Mouse (Mus musculus) T-cell, adult 2 months (primary cell): ENCODE measurements around the gene Avpi1.
A peak's percentile ranks its signal among the peaks of the same experiment; 100 is the strongest.

Experiments used
- DNase-seq: peaks from one replicate; pipeline ENCODE4 v3.0.0; 2022; ENCODE audit warnings: low spot score

Gene Avpi1

DNA sequence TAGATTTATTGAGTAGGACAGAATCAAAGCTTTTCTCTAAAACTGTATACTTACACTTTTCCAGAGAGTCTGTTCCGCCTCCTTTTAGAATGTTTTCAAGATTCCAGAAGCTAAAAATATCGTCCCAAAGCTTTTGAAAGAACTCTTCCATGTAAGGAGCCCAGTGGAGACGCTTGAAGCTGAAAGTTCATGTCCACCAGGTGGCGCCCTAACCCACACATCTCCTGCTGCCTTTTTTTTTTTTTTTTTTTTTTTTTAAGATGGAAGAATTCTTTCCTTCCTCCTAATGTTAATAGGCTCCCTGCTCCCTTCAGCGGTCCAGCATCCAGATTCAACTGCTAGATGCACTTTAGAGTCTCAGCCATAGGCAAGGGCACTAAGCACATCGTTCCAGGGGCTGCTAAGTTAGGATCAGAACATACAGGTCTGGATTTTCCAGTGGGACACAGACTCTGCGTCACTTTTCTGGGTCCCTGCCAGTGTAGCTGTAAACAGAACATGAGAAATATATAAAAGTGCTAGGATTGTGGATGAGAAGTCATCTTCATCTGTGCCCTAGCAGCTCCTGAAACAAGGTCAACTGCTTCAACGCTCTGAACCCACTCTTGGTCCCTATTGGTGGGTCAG lies 15.8 kb upstream of the Avpi1 start:
- peak; percentile 73 for DNase-seq

DNA sequence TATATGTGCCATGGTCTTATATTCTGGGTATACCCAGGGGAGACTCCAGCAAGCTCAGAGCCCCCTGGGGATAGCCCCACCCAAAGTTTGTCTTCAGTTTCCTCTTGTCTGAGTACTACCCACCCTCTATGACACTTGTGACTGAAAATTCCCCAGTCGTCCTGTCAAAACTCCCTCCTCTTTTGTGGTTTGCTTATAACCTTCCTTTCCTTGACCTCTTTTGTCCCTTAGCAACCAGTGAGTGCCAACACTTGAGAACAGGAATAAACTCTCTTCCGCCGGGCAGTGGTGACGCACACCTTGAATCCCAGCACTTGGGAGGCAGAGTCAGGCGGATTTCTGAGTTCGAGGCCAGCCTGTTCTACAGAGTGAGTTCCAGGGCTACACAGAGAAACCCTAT lies 15.2 kb upstream of the Avpi1 start:
- DNase-seq, result no peak

DNA sequence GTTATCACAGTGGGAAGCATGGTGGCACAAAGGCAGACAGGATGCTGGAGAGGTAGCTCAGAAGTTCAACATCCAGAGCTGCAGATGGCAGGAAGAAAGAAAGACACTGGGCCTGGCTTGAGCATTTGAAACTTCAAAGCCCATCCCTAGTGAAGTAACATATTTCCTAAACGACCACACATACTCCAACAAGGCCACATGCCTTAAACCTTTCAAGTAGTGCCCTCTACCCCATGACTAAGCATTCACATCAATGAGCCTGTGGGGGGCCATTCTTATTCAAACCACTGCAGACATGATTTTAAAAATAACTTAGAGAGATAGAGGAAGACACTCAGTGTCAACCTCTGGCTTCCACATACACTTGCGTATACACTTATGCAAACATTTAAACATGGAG lies 13.9 kb upstream of the Avpi1 start:
- no peak for DNase-seq

DNA sequence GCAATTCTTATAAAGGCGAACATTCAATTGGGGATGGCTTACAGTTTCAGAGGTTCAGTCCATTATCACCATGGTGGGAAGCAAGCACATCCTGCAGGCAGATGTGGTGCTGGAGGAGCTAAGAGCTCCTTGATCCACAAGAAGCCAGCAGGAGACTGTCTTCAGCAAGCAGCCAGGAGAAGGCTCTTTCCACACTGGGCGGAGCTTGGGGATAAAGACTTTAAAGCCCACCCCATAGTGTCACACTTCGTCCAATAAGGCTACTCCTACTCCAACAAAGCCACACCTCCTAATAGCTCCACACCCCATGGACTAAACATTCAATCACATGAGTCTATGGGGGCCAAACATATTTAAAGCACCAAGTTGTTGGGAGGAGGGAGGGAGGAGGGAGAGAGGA lies 13.1 kb upstream of the Avpi1 start:
- no peak for DNase-seq

DNA sequence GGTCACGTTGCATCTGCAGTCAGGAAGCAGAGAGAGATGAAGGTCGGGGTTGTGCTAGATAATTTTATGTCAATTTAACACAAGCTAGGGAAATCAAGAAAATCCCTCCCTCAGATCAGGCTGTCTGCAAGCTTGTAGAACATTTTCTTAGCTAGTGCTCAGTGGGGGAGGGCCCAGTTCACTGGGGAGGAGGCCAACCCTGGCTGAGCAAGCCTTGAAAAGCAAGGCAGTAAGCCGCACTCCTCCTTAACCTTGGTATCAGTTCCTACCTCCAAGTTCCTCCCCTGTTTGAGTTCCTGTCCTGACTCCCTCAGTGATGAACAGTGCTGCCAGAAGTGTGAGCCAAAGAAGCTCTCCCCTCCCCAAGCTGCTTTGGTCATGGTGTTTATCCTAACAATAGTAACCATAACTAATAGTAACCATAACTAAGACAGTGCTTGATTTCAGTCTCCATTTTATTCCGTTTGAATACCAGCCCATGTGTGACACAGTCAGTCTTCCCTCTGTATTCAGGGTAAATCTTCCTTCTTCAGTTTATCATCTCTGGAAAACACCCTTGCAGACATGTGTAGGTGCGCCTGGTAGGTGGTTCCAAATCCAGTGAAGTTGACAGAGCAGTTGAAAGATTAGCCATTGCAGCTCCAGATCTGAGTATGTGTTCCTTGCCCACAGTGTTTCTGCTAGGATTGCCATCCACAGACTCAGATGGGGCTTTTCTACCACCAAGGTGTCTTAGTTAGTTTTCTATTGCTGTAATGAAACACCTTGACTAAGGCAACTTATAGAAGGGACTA lies 11.1 kb upstream of the Avpi1 start:
- DNase-seq, result no peak

DNA sequence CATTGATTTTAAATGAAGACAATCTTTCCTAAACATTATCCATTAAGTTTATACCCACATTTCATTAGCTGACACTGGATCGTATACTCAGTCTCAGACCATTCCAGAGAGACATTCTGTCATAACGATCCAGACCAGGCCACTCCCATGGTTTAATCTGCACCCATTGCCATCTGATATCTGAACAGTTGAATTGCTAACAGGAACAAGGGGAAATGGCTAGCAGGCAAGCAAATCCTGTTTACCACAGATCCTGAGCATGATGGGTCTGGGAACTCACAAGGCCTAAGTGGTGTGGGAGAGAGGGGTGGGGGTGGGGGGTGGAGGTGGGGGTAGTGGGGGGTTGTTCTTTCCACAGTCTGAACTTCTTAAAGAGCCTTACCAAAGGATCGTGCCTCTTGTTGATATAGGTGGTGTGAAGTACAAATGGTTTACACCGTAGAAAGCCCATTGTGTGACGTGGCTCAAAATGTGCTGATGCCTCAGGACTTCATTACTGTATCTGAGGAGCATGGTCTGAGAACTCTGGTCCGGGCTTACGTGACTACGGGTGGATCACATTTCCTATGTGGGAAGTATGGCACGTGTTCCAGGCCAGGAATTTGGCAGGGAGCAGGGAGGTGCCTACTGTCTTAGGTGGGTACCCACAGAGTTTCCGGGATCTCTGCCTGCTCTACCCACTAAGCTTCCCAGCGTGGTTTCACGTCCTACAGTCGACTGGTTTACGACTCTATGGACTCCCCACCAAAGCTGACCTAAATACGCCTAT lies 9.8 kb upstream of the Avpi1 start:
- DNase-seq, result no peak

DNA sequence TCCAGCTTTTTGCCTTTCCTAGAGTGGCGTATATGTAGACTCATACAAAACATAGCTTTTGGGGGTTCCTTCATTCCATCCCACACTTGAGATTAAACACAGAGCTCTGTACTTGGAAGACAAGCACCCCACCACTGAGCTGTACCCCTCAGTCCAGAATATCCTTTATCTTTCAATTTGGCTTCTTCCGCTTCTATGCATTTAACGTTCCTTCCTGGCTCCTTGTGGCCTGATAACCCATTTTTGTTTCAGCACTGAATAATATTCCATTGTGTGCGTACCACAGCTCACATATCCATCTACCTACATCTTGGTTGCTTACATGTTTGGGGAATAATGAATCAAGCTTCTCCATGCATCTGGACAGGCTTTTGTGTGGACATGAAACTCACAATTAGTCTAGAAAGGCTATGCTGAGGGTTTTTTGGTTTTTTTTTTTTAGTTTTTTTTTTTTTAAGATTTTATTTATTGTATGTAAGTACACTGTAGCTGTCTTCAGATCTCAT lies 8.4 kb upstream of the Avpi1 start:
- no peak for DNase-seq

DNA sequence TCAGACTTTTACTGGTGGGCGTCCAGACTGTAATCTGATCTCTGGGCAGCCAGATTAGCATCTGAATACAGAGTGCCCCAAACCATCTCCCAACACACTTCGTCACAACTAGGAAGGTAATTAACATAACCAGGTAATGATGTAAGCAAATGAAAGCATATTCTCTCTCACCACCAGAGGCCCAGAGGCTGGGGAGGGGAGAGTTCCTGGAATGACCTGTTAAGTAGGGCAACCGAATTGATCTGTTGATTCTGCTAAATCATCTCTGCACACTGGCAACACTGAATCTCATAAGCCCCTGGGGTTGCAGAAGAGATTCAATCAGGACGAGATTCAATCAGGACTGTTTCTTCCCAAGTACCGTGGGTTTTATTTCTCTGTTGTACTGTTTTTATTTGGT lies 7.3 kb upstream of the Avpi1 start:
- no peak for DNase-seq

DNA sequence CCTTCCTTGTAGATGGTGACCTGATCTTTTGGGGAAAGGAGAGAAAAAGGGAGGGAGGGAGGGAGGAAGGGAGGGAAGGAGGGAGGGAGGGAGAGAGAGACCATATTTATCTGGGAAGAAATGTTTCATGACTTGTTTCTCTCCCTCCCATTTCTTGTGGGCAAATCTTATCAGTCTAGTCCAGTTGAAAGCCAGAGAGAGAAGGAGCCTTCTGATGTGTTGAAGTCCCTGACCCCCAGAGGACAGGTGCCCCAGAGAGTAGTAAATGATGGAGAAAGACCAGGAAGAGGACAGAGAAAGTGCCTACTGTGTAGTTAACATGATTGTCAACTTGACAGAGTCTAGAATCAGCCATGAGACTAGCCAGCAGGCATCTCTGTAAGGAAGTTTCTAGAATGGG lies 6.2 kb upstream of the Avpi1 start:
- no peak for DNase-seq

DNA sequence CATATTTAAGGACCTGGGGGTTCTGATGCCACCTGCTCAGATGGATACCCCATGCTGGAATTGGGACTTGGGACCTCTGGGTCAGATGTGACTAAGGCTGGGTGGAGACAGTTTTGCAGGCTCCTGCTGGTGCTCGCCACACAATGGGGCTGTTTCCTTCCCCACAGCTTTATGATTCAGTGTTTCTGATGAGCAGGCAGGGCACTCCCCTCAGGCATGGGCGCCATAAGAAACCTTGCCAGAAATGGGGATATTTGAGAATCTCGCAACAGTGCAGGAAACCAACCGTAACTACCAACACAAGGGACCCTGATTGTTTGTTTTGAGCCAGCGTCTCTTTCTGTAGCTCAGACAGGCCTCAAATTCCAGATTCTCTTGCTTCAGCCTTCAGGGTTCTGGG lies 2.2 kb upstream of the Avpi1 start:
- DNase-seq, result no peak

DNA sequence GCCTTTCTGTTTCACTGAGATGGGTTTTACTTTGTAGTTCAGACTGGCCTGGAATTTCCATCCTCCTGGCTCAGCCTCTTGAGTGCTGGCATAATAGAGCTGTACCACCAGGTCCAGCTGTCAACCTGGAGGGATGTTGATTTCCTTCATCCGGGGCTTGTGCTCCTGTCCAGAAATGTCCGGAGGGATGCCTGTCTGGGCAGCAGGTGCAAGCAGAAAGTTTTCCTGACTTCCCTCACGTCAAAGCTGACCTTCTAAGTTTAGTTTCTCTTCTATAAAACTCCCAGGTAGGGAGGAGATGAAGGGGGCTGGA lies 1.4 kb upstream of the Avpi1 start:
- DNase-seq, result no peak

DNA sequence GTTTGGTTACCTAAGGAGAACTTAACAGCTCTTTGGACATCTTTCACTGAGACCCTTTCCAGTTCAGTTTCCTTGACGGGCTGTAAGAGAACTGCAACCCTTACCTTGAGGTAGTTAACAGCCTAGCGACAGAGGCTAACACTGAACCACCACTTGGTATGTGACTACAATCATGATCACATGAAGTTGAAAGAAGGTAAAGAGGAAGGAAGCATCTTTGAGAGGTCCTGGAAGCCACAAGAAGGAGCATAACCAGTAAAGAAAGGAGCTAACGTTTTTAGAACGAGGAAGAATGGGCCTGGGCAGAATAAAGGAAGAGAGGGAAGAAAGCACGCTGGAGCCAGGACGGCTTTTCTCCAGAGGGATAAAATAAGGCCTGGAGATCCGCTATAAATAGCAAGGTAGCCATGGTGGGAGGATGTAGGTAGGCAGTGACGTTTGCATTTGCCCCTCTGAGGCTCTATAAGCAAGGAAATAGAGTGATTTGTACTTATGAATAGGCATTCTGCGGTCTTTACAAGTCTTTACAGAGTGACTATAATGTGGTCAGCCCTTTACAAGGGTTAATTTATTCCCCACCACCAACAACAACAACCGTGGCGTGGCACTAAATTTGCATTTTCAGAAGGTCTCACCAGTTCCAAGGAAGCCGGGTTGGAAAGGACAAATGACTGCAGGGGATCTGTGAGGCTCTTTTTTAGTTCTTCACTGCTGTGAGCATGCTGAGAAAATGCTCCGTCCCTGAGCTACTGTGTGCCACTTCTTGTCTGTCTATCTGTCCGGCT lies 842 bp upstream of the Avpi1 start:
- peak; percentile 43 for DNase-seq

DNA sequence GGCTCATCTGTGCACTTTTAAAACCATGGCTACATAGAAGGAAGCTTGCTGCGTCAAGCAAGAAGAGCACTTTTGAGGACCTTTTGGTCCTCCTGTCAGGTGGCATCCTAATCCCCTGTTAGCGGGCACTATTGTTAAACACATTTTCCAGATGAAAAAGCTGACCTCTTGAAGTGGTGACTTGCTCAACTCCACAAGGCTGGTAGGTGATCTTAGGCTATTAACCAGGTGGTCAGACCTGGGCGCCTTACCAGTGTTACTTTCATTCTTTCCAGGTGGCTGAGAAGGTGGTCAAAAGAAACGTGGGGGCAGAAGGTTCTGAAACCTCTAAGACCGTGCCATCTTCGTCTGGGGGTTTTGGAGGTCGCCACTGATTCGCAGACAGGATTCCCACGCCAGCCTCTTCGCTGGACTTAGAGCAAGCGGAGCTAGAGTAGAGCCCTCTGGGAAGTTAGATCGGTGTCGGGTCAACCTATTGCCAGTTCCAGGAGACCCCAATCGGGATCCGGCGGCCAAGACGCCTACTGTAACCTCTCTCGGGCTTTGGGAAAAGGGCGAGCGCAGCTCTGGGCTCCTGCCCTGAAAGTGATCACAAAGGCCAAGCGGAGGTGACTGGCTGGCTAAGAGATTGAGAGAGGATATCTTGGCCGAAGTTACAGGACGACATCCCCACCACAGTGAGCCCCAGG lies 663 bp downstream of the Avpi1 start:
- DNase-seq, result no peak

DNA sequence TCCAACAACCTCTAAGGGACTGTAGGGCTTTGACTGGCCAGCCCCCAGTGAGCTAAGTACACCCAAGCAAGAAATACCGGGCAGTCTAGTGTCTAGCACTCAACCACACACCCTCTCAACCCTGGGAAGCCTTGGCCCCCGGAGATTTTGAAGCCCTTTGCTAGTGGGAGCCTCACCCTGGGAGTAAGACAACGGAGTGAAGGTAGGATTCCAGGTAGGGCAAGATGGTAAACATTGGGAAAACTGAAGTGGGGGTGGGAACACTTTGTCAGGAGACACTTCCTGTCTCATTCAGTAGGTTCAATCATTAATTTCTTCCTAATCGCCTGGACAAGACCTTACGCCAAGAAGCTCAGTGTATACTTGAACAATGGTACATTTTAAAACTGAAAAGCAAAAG lies 1.8 kb downstream of the Avpi1 start:
- DNase-seq, result no peak

DNA sequence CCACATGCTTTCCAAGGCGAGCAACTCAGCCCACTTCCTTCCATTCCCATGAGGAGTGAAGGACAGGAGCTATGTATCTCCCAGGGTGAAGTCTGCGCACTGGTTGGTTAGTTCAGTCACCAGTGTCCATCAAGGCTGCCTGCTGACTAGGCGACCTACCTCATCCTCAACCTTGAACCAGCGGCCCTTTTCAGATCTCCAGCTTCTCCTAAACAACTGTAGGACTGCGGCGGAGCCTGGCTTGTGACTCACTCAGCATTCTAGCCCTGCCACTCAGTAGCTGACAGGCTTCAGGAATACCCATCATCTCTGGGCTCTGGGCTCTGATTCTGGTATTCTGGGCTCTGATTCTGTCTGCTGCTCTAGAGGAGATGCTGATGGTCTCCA lies 2.6 kb downstream of the Avpi1 start:
- DNase-seq, result no peak

DNA sequence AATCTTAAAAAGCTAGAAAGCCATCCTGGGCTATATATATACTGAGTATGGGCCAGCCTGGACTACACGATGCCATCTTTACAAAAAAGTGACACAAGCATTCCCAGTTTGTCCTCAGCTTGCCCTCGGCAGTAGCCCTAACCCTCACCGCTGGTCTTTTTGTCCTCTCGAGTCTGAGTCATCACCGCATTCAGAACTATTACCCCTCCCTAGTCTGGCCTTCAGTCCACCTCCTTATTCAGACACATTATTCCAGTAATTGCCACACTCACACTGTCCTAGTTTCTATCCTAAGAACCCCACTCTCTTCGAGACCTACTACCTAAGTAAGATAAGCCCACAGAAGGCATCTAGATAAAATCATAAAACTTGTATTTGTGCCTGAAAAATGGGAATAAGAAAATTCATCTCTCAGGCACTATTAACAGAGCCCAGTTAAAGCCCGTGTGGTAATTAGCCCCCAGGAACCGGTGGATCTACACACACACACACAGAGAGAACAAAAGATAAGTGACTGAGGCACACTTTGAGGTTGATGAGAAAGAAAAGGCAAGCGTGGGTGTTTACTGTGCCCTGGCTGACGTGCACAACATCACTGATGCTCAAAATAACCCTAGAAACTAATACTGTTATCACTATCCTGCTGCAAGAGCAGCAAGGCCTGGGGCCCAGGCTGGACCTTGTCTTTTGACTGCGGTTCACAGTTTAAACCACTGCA lies 3.2 kb downstream of the Avpi1 start:
- no peak for DNase-seq

DNA sequence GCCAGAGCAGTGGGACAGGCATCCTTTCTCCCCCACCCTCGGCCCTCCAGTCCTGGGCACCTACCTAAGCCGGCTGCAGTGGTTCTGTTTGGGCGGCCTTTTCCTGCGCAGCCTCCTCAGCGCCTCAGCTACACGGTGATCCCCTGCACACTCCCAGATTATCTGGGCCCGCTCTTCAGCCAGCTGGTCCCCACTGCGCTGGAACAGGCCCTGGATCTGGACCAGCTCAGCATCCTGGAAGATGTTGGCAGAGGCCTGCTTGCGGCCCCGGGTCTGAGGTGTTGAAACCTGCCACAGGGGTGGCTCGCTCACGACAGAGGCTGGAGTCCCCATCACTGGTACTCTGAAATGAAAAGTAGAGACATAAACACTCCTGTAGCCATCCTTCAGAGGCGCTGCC lies 4.2 kb downstream of the Avpi1 start:
- DNase-seq, result no peak

DNA sequence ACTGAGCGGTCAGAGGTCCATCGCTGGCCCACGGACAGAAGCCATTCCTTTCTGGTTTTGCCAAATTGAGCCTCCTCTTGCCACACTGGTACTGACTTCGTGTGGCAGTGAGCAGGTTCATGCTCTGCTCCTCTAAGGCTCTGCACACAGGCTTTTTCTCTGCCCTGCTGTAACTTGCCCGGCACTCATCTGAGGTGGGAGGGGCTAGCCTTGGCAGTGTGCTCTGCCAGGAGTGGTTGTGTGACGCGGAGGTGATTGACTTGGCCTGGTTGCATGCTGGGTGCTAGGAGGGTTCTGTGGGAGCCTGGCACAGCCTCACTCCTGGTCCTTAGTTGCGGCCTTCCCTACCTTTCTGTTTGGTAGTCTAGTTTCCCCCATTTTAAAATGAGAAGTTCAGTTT lies 8.4 kb downstream of the Avpi1 start:
- DNase-seq, result no peak

DNA sequence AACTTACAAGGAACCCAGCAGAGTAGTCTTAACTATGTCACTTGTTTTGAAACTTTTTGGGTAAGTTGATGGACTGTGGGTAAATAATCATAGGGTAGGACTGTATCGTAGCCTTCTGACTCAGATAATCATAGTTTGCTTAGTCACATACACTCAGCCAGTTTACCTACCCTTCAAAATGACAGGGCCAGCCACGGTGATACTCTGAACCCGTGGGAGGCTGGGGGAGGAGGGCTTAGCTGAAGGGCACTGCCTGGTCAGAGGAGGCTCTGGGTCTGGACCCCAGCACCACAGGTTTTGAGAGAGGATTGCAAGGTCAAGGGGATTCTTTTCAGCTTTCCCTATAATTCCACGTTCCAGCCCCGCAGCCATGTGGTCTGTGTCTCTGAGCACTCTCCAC lies 10.3 kb downstream of the Avpi1 start:
- DNase-seq, result no peak

DNA sequence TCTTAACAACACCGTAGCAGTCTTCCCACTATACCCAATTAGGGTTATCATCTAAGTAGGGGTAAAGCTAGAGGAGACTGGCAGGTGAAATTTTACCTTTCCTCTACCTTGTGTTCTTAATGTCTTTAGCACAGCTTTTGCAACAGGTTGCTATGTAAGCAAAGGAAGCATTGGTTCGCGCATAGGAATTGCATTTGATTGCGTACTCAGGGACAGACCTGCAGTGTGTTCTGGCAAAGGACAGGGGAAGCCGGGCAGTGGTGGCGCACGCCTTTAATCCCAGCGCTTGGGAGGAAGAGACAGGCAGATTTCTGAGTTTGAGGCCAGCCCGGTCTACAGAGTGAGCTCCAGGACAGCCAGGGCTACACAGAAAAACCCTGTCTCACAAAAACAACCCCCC lies 10.7 kb downstream of the Avpi1 start:
- no peak for DNase-seq

DNA sequence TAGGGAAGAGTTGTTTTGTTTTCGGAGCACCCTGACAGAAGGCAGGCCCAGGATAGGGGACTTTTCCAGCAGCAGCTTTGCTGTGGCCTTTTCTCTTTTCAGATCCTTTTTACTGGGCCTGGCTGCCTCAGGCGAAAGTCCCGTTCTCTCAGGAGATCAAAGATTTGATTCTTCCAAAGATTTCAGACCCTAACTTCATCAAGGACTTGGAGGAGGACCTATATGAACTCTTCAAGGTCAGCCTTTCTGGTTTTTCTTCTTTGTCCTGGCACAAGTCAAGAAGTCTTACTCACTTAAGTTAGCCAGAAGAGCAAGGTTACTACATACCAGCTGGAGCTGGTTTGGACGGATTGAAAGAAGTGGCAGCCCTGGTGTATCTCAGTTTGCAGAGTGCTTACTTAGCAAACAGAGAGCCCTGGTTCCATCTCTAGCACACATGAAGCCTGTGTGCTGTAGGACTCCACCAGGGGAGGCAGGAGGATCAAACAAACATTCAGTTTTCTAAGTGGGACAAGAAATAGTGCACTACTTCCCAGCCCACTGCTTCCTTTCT lies 13.0 kb downstream of the Avpi1 start:
- no peak for DNase-seq
